8 mouse cellular contexts compared by ENCODE assay signal in the genomic region with DNA sequence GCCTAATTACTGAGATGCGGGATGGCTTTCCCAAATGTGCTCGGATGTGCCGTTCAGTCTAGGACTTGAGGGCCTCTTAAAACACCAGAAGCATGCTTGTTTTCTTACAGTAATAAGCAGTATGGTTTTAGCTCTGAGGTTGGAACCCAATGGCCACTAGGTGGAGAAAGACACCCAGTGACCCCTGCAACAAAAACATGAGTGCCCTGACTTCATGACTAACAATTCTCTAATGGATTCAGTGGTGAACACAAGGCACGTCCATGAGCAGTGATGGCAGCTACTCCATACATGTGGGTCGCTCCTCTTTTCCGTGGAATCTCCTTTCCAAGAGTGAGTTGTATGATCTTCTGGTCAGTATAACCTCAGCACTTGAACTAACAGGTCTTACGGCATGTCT. TPM values are rescaled to one million over a fixed set of nuclear protein-coding genes. Genes with fewer than 3 reads are reported as not detected.
DNase-seq lines count a peak whose midpoint lies in the region; ATAC-seq and TF ChIP-seq lines count a peak whose summit lies in the region.
"Had no signal": no experiment of that assay in that cellular context is flagged by ENCODE, and none has a peak within 500 bp of the region (broad histone marks: within the 10 kb centered on the region; RNA-seq: fewer than 3 reads in every experiment).

No protein-coding gene starts in this region.

- H3K4me2 ChIP-seq in kidney, postnatal 0 days (ENCODE audit: low read length), result no peak overlapping the region
- no peak overlapping the region for H3K4me2 ChIP-seq in kidney, embryonic 15.5 days
- H3K4me2 ChIP-seq: stomach, embryonic 15.5 days had no signal

- WGBS in kidney, postnatal 0 days, result 75% methylated on average over 7 of the region's 7 CpGs
- 70% methylated on average over 7 of the region's 7 CpGs for WGBS in kidney, embryonic 15.5 days
- 71% methylated on average over 7 of the region's 7 CpGs for WGBS in forebrain, embryonic 10.5 days

- no peak overlapping the region for H3K4me3 ChIP-seq in kidney, postnatal 0 days (replicated peaks; ENCODE audit: low read depth, low read length)
- no peak overlapping the region for H3K4me3 ChIP-seq in kidney, embryonic 15.5 days (replicated peaks)
- no peak overlapping the region for H3K4me3 ChIP-seq in forebrain, embryonic 10.5 days
- H3K4me3 ChIP-seq: stomach, embryonic 15.5 days had no signal

- DNase-seq in kidney, postnatal 0 days (ENCODE audit: low spot score), result peak; percentile 54
- peak; percentile 71 for DNase-seq in adipocyte (ENCODE audit: low spot score)
- peak; percentile 15 for DNase-seq in gastrocnemius, postnatal 10 days
- no peak for DNase-seq in spleen, adult 18-20 months
- no peak for DNase-seq in forebrain, embryonic 10.5 days (ENCODE audit: extremely low spot score, low spot score)

- ATAC-seq in kidney, postnatal 0 days (replicated peaks; ENCODE audit: low FRiP score, low read depth), result no peak
- no peak for ATAC-seq in kidney, embryonic 15.5 days (replicated peaks; ENCODE audit: low FRiP score)
- ATAC-seq in megakaryocyte progenitor cell, adult 5-6 weeks (replicated peaks; ENCODE audit: poor library complexity), result peak; percentile 57

- H3K4me1 ChIP-seq in kidney, postnatal 0 days (replicated peaks; ENCODE audit: insufficient read depth, low read length), result 0 out of 2 replicates have a peak, but pooled peaks cover 4% of the 10 kb centered on the region
- H3K4me1 ChIP-seq in kidney, embryonic 15.5 days, result peaks cover 5% of the 10 kb centered on the region
- H3K4me1 ChIP-seq in forebrain, embryonic 10.5 days, result 0 out of 2 replicates have a peak, but pooled peaks cover 4% of the 10 kb centered on the region
- H3K4me1 ChIP-seq: stomach, embryonic 15.5 days had no signal

- no peaks in the 10 kb centered on the region for H3K9me3 ChIP-seq in kidney, postnatal 0 days (replicated peaks; ENCODE audit: low read length)
- H3K9me3 ChIP-seq in kidney, embryonic 15.5 days (replicated peaks), result no peaks in the 10 kb centered on the region
- H3K9me3 ChIP-seq in forebrain, embryonic 10.5 days, result no peaks in the 10 kb centered on the region
- H3K9me3 ChIP-seq: stomach, embryonic 15.5 days had no signal

- H3K27ac ChIP-seq in kidney, postnatal 0 days, result no peak overlapping the region
- no peak overlapping the region for H3K27ac ChIP-seq in kidney, embryonic 15.5 days
- H3K27ac ChIP-seq in forebrain, embryonic 10.5 days, result no peak overlapping the region
- H3K27ac ChIP-seq: stomach, embryonic 15.5 days had no signal

- no peak overlapping the region for H3K9ac ChIP-seq in kidney, postnatal 0 days (ENCODE audit: low read depth, low read length)
- H3K9ac ChIP-seq in kidney, embryonic 15.5 days, result no peak overlapping the region
- H3K9ac ChIP-seq: stomach, embryonic 15.5 days had no signal

- no peaks in the 10 kb centered on the region for H3K36me3 ChIP-seq in kidney, postnatal 0 days (ENCODE audit: insufficient read depth, low read length)
- H3K36me3 ChIP-seq in kidney, embryonic 15.5 days, result no peaks in the 10 kb centered on the region
- H3K36me3 ChIP-seq in forebrain, embryonic 10.5 days (replicated peaks), result no peaks in the 10 kb centered on the region
- H3K36me3 ChIP-seq: stomach, embryonic 15.5 days had no signal

- no peaks in the 10 kb centered on the region for H3K27me3 ChIP-seq in kidney, postnatal 0 days (ENCODE audit: insufficient read depth, low read length)
- H3K27me3 ChIP-seq in kidney, embryonic 15.5 days, result no peaks in the 10 kb centered on the region
- no peaks in the 10 kb centered on the region for H3K27me3 ChIP-seq in forebrain, embryonic 10.5 days (ENCODE audit: poor library complexity, severe bottlenecking)
- H3K27me3 ChIP-seq: stomach, embryonic 15.5 days had no signal

- TF ChIP-seq CTCF in kidney, postnatal 0 days (IDR thresholded peaks at IDR 0.05; ENCODE audit: low read depth), result peak; percentile 72

RNA-seq across cellular contexts. Expression of gene Rhoj, which starts 27.6 kb away (rescaled TPM):
- 51.5 and 53.9 TPM in 2 replicates for polyA plus RNA-seq in kidney, postnatal 0 days (2015; fragmentation: Nextera tagmentation; extraction: Ambion mirVana)
- 48.5 and 59.7 TPM in 2 replicates for polyA plus RNA-seq in kidney, embryonic 15.5 days (2015; fragmentation: Nextera tagmentation; extraction: Ambion mirVana)
- 10 to 100 TPM; 37.9 to 38.6 TPM for total RNA-seq in gastrocnemius, postnatal 10 days (2021)
- 2.2 and 2.6 TPM in 2 replicates for total RNA-seq in megakaryocyte progenitor cell, adult 5-6 weeks (2015)
- 1.6 and 2.0 TPM in 2 replicates for total RNA-seq in megakaryocyte progenitor cell, adult 5-6 weeks (2017)
- polyA plus RNA-seq in forebrain, embryonic 10.5 days (2016; fragmentation: Nextera tagmentation; extraction: Ambion mirVana), result 18.1 and 20.1 TPM in 2 replicates

Comparison
In these comparisons a context has a peak if more than half of its experiments do, and no peak if none do; other contexts are left out.
1. DNase-seq: peak in kidney, postnatal 0 days (single experiment), adipocyte (single experiment) and gastrocnemius, postnatal 10 days (single experiment); none in spleen, adult 18-20 months (0 of 2) and forebrain, embryonic 10.5 days (single experiment).